Mouse (Mus musculus) testis, adult 2 months (tissue): ENCODE measurements around the gene Nckap5. TPM values are rescaled to one million over a fixed set of nuclear protein-coding genes. Genes with fewer than 3 reads are reported as not detected.
A peak's percentile ranks its signal among the peaks of the same experiment; 100 is the strongest.

Experiments used
- H3K27ac ChIP-seq: fragments of 200-500 bp; 2 replicates; pipeline ENCODE4 v1.5.1; 2012; ENCODE audit warnings: low read depth, low read length; ENCODE audit not compliant: control insufficient read depth, insufficient read depth
- H3K27me3 ChIP-seq: fragments of 200-500 bp; 2 replicates; pipeline ENCODE4 v1.6.1; 2012; ENCODE audit warnings: mild to moderate bottlenecking, low read length, moderate library complexity; ENCODE audit not compliant: control insufficient read depth, insufficient read depth
- H3K36me3 ChIP-seq: fragments of 200-500 bp; 2 replicates; pipeline ENCODE4 v1.6.1; 2012; ENCODE audit warnings: mild to moderate bottlenecking, low read length; ENCODE audit not compliant: control insufficient read depth, insufficient read depth
- H3K4me1 ChIP-seq: fragments of 200-500 bp; 2 replicates; pipeline ENCODE4 v1.6.1; 2012; ENCODE audit warnings: low read length; ENCODE audit not compliant: control insufficient read depth, insufficient read depth
- H3K4me3 ChIP-seq: fragments of 200-500 bp; 2 replicates; pipeline ENCODE4 v1.5.1; 2012; ENCODE audit warnings: low read depth, mild to moderate bottlenecking, low read length, moderate library complexity, mixed read lengths; ENCODE audit not compliant: control insufficient read depth
- CTCF ChIP-seq: fragments of 200-500 bp; IDR thresholded peaks from 2 replicates; pipeline ENCODE4 v1.5.1; 2012; ENCODE audit warnings: low read depth, mild to moderate bottlenecking, inconsistent platforms, low read length, moderate library complexity; ENCODE audit not compliant: control insufficient read depth, insufficient read depth, insufficient replicate concordance
- POLR2A ChIP-seq: fragments of 200-500 bp; IDR thresholded peaks from 2 replicates; pipeline ENCODE4 v1.6.1; 2012; ENCODE audit warnings: low read depth, mild to moderate bottlenecking, inconsistent platforms, low read length, moderate library complexity; ENCODE audit not compliant: control insufficient read depth
- polyA plus RNA-seq: library from polyadenylated mRNA; depleted of rRNA; stranded (reverse); fragments of >200 nt; gene quantifications from 2 replicates; pipeline ENCODE4 v1.2.3, GENCODE M21; 2012

Gene Nckap5
- polyA plus RNA-seq, 1 experiment: 1.0 TPM

DNA sequence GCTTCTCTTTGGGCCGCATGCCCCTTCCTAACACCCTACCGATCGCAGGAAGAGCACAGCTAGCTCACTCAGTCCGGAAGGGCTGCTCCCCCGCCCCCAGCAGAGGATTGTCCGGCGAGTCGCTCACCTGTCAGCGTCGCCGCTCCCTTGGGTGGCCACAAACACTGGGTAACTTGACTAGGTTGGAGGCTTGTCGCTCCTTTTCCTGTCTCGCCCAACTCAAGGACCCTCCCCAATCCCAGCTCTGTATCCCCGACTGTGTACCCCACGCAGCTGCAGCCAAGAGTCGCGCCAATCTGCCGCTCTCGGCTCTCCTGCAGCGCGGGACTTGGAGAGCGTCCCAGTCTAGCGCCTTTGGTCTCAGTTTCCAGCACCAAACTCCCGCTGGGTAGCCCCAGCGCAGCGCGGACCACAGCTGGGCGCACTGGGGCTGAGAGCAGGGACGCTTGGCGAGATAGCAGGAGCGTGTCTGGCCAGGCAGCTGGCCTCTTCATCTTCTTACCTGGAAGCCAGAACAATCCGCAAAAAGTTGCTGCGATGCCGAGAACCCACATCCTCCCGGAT, 919.2 kb downstream of the Nckap5 start:
- H3K27me3 ChIP-seq: no peaks in the 10 kb centered on the region
- peaks cover 13% of the 10 kb centered on the region for H3K4me1 ChIP-seq
- H3K27ac ChIP-seq: no peak overlapping the region
- no peaks in the 10 kb centered on the region for H3K36me3 ChIP-seq
- peak overlapping the region; percentile 36 for H3K4me3 ChIP-seq
- TF ChIP-seq POLR2A (no peak), CTCF (no peak)

DNA sequence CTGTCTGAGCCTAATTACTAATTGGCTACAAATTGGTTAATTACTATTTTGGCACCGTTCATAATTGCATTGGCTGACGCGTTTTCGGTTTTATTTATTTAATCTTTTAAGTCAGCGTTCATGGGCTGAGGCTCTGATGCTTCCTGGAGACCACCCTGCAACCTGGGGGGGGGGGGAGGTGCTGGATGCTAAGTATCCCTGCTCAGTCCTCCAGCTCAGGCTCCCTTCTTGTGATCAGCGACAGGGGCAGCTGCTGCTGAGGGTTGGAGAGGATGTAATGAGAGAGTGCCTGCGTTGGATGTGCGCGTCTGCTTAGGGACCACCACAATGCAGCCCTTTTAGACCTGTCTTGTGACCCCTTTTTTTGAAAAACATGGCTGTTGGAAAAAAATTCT, 919.7 kb downstream of the Nckap5 start:
- TF ChIP-seq CTCF (no peak), POLR2A (no peak)
- H3K27ac ChIP-seq: no peak overlapping the region
- no peaks in the 10 kb centered on the region for H3K36me3 ChIP-seq
- no peak overlapping the region for H3K4me3 ChIP-seq
- H3K27me3 ChIP-seq: no peaks in the 10 kb centered on the region
- H3K4me1 ChIP-seq: peaks cover 13% of the 10 kb centered on the region

DNA sequence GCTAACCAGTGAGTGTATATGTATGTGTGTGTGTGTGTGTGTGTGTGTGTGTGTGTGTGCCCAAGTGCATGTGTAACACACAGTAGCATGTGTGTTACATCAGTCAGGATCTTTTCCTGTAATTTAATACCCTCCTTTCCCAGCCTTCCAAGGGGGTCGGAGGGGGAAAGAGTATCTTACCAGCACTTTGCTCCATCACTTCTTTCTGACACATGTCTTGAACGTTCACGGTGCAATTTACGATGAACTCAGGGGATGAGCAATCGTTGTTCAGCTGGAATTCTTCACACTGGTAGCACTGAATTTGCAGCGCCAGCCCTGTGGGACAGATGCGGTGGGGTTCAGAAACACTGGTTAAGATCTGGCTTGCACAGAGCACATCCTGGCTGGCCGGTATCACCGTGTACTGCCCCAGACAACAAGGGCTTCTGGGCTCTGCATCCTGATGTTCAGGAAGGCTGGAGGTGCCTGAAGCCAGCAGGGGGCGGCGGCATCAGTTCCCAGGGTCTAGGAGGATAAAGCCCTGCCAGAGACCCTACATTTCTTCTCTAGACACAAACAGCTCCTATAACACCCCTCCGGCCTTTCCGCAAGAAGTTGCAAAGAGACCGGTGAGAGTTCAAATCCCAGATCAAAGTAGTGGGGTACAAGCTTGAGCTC, 920.3 kb downstream of the Nckap5 start:
- Histone ChIP-seq H3K36me3 (no peaks in the 10 kb centered on the region), H3K27ac (no peak overlapping the region), H3K27me3 (no peaks in the 10 kb centered on the region), H3K4me1 (peaks cover 13% of the 10 kb centered on the region), H3K4me3 (no peak overlapping the region)
- TF ChIP-seq CTCF (peak; percentile 13; the same call in 1 of the 2 replicates), POLR2A (no peak)

DNA sequence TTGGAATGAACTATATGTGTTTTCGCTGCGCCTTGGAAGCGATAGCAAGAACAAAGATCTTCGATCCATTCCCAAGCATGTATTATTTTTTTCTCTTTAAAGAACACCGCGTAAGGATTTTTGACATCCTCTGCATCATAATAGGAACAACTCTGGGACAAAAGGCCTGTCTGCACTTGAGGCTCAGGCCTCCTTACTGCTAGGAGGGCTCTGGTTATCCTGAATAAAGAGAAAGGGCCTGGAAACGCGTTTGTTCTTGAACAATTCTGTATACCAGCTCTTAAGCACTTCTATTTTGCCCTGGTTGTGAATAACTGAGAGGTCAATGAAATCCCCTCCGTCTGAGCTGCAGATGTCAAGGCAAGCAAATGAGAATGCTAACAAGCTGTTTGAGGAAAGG, 937.4 kb downstream of the Nckap5 start:
- Histone ChIP-seq H3K27ac (no peak overlapping the region), H3K27me3 (no peaks in the 10 kb centered on the region), H3K4me3 (no peak overlapping the region), H3K36me3 (no peaks in the 10 kb centered on the region), H3K4me1 (no peaks in the 10 kb centered on the region)
- TF ChIP-seq CTCF (no peak), POLR2A (no peak)

DNA sequence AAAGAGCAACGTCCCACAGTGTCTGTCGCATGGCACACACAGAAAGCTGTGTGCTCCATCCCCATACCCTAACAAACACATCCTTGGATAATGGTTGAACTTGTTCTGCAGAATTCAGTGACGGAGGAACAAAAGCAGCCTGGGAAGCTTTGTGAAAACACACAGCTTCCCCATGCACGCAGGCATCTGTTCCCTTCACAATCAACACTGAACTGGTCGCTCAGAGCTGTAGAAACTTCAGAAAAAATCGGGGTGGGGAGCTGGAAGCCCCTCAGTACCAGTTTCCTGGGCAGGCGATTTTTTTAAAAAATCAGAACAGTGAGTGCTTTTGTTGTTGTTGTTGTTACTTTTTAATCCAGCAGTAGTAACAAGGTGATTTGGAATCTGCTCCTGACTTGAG, 960.5 kb downstream of the Nckap5 start:
- Histone ChIP-seq H3K4me1 (no peaks in the 10 kb centered on the region), H3K36me3 (no peaks in the 10 kb centered on the region), H3K4me3 (no peak overlapping the region), H3K27ac (no peak overlapping the region), H3K27me3 (no peaks in the 10 kb centered on the region)
- TF ChIP-seq CTCF (no peak), POLR2A (no peak)
